Mouse (Mus musculus) layer of hippocampus, adult 18-20 months (tissue): ENCODE results near the gene Bex3. TPM values are rescaled to one million over a fixed set of nuclear protein-coding genes. Genes with fewer than 3 reads are reported as not detected.

Experiments
- DNase-seq, 2 experiments: peaks; one replicate each; pipeline ENCODE4 v3.0.0; 2022; ENCODE audit warnings: low spot score in 2 of 2
- long read RNA-seq: library from polyadenylated mRNA; stranded (forward); transcript quantifications from one replicate; pipeline ENCODE4 v2.0.0, GENCODE M21; 2021
- total RNA-seq, 2 experiments: library from RNA; stranded (reverse); gene quantifications; 2 replicates each; pipeline ENCODE4 v1.2.3; 2021

The Bex3 gene
- total RNA-seq = 100 to 1,000 TPM; 299 to 305 TPM
- long read RNA-seq, transcript Bex3-201 (3 exons, 930 nt) = major isoform, 125 of 234 reads
- long read RNA-seq, transcript Bex3-202 (3 exons, 826 nt) = minor isoform, 23 of 234 reads
- long read RNA-seq, partial matches to known transcripts = 0 of 234 reads
- long read RNA-seq, other reads (novel, unspliced or antisense) = 80 of 234 reads

- DNase-seq = peak; percentile 40 to 51
Observed at GRCm38 (mm10) chrX:136269743-136270392, at the start of gene Bex3. Gene Bex3 (plus strand): TSS chrX:136270253.

GRCm38 (mm10) chrX:136223714-136224113, 46.3 kb upstream of the Bex3 start:
- no peak for DNase-seq

DNA sequence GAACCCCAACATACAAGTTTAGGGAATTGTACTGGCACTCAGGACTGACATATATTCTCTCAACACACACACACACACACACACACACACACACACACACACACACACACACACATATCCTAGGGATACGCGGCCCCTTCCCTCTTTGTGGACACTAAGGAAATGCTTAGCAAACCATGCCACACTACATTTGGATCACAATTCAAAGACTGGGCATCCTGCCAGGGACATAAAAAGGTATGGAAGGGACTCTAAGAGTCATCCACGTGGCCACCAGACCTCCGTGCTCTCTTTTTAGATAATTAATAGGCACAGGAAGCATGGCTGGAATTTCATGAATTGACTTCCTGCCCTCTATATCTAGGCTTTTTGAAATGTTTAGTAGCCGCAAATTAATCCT, 42.3 kb upstream of the Bex3 start:
- no peak for DNase-seq

DNA sequence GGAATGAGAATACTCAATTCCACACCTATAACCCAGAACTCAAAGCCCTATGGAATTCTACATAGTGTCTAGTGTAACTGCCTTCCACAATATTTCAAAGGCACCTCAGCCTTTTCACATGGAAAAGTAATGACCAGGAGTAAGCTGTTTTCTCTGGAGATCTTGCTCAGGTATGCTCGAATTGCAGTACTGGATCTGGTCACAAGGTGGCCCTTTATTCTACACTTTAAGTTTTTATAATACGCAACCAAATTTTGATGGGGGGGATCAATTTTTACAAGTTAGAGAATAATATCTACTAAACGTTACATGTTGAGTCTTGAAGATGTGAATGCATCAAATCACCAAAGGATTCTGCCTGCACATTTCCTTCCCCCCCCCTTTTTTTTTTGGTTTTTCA, 31.9 kb upstream of the Bex3 start:
- peak in 1 of 2 experiments; percentile 59 for DNase-seq

DNA sequence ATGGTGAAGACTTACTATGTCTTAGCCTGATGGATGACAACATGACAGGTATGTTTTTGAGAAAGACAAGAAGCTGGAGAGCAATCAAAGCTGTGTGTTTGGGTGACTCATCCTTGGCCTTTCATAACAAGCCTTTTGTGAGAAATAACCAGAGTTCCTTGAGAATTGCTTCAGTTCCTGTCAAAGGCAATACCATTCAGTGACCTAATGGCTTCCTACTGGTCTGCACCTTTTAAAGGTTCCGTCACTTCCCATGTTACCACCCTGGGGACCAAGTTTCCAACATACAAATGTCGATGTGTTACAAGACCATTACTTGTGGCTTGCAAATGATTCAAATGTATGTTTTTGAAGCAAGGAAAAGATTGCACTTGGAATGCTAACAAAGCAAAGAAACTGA, 26.9 kb upstream of the Bex3 start:
- no peak for DNase-seq

- peak; percentile 68 to 73 for DNase-seq
Observed at GRCm38 (mm10) chrX:136244574-136245229, 25.4 kb upstream of the Bex3 start, which contains the start of gene Tceal9. Gene Tceal9 (plus strand): TSS chrX:136245079.

GRCm38 (mm10) chrX:136245521-136246071, 24.5 kb upstream of the Bex3 start:
- DNase-seq = peak in 1 of 2 experiments; percentile 5

- DNase-seq = no peak
Observed at GRCm38 (mm10) chrX:136248811-136249210, 21.2 kb upstream of the Bex3 start.

GRCm38 (mm10) chrX:136249671-136250070, 20.4 kb upstream of the Bex3 start:
- no peak for DNase-seq

DNA sequence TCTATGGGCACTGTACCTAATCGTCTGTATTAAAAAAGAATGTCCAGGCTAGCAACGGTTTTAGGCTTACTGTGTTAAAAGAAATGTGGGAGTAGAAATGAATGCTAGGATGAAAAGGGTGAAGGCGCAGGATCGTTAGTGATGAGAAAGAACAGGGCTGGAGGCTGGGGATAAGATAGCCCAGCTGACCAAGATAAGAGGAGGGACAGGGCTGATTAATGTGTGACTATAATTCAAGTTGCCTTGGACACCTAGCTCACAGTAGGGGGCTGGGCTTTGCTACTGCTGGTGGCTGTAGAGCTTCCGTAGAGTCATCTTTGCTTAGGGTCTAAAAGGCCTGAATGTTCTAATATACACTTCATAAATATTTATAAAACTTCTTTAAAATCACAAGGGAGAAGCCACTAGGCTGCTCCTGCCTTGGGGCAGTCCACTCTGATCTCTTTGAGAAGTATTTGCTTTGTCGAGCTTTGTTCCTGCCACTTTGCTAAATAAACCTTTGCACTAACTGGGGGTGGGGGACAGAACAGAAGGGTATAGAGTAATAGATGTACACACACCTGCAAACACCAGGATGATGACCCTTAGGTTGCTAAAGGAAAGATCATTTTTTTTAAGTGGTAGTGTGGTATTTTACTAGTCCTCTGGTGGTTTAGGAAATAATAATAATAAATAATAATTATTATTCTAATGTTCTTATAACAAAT, 17.9 kb upstream of the Bex3 start:
- DNase-seq = no peak

GRCm38 (mm10) chrX:136267720-136268119, 2.3 kb upstream of the Bex3 start:
- DNase-seq = no peak

DNA sequence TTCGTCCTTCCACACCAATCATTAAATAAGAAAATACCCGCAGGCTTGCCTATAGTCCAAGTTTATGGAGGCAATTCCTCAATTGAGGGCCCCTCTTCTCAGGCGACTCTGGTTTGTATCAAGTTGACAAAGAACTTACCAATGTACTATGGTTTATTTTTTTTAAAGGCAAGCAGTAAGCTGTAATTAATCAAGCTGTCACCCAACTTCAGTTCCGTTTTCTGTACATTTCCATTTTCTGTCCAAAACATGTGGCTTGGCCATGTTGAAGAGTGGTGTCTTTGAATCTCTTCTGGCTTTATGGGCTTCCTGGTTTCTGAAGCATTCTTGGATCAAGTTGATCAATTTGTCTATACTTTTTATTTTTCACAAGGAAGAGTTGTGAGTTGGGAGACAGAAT, 1.9 kb upstream of the Bex3 start:
- no peak for DNase-seq

DNA sequence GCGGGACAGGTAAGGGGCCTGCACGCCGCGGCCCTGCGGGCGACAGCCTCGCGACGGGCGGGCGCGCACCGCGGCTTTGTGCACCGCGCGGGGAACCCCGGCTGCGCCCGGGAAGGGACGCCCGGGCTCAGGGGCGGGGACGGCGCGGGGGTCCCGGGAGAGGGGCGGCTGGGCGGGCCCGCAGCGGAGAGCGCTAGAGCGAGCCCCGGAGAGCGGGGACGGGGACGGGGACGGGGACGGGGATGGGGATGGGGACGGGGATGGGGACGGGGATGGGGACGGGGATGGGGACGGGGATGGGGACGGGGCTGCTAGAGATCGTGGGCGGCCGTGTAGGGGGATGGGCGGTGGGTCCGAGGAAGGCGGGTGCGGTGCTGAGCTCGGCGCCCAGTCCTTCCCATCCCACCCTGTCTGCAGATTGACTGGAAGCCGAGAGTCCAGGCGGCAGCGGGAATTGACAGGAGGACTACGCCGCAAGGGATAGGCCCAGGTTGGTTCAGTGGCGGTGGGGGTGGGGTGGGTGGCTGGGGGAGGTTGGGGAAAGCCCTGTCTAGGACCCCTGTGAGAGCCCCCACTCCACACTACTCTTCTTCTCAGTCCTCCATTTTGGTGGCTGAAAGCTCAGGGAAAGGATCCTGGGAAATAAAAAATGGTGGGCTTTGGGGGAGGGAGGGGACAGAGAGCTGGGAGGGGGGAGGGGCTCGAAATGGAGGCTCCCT, 499 bp downstream of the Bex3 start:
- DNase-seq = peak in 1 of 2 experiments; percentile 2

DNA sequence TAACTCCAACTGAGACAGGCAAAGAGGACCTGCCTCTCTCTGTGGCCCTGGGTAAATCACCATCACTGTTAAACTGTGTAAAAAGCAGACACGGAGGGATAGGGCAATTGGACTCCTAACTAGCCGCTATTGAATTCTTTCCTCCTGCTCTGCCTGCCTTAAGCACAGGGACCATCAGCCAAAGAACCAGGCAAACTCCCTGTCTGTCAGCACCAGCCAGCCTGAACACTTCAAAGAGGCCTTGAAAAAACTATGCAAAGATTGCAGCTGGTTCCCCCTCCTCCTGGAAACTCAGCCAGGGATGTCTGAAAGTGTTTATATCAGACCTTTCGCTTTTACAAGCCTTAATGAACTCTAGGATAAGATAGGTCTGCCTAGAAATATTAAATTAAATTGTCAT, 4.5 kb downstream of the Bex3 start:
- no peak for DNase-seq

- no peak for DNase-seq
Observed at GRCm38 (mm10) chrX:136275386-136275785, 5.3 kb downstream of the Bex3 start.

- DNase-seq = no peak
Observed at GRCm38 (mm10) chrX:136277577-136277976, 7.5 kb downstream of the Bex3 start.

DNA sequence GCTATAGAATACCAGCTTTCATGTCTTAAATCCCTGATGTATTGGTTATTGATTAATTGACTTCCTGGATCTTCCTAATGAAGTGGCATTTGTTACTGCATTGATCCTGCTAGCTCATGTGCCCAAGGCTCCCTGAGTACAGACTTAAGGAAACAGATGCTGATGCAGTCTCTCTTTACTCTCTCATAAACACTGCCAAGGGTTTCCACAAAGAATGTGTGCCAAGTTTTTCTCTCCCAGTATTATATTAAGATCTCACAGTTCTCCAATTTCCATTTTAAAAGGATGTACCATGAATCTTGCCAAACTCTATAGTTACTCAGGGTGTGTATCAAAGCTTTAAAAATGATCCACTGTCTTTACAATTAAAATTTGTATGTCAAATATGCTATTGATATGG, 8.3 kb downstream of the Bex3 start:
- DNase-seq = no peak

DNA sequence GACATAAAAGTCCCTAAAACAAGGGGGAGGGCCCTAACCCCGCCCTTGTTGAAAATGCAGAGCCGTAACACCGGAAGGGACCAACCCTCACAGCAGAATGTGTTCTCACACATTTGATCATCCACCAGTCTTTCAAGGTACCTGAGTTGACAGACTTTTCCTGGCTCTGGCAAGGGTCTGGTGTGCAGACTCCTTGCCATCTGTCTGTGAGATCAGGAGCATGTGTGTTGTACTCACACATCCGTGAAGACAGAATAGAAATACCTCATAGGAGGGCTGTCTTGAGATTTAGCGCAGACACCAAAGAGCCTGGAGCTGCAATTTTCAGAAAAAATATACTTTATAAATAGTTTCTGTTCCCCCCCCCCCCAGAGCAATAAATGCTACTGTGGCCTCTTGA, 9.4 kb downstream of the Bex3 start:
- no peak for DNase-seq

DNA sequence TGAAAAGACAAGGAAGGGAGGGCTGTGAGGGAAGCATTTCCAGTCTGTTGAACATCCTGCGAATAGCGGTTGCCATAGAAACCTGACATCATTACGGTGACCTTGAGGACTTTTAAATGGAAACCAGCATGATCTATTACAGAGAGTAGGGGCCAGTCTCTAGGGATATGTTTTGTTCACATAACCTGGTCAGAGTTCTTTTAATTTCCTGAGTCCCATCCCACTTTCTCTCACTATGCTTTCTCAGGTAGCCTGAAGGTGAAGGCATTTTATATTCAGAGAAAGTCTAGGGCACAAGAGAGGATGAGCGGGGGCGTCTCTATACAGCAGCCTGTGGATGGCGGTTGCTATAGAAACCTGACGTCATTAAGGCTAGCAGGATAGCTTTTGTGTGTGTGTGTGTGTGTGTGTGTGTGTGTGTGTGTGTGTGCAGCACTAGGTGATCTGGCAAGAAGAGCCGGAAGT, 20.8 kb downstream of the Bex3 start:
- peak in 1 of 2 experiments; percentile 32 for DNase-seq

DNA sequence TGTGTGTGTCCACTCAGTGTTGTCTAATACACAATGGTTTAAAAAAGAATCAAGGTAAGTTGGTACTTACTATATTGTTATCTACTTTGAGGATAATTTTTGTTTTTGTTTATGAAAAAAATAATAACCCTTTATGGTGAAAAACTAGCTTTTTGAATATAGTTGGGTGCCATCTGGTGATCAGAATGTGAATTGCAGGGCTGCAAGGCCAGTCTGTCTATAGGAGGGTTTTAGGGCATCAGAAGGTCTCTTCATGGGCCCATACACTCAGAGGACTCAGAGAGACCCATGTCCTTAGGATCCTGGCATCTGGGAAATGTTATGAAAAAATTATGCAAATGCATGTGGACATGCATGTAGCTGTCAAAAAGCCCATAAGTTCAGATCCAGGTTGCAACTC, 34.2 kb downstream of the Bex3 start:
- peak; percentile 2 to 44 for DNase-seq

DNA sequence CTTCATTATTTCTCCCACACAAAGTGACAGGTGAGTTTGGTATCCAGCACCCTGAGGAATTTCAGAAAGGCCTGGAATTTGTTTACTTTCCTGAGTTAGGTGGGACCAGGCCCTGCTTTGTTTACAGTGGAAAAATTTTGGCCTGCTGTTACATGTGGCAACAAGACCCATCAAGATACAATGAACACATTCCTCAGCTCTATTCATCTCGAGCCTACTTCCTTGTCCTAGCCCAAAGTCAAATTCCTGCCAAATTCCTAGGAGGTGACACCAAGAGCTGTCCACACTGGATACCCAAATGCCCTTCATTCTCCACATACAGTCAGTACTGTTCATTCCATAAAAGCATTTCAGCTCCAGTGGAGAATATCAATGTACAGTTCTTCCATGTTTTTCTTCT, 36.1 kb downstream of the Bex3 start:
- no peak for DNase-seq
